Mouse (Mus musculus) brain, embryonic 14.5 days (tissue): ENCODE results near the gene Gpr132.

ENCODE experiments used
- CTCF ChIP-seq: fragments of 200-500 bp; IDR thresholded peaks from 2 replicates; pipeline ENCODE4 v1.5.1; 2012; ENCODE audit warnings: inconsistent platforms, mild to moderate bottlenecking, moderate library complexity, borderline replicate concordance; ENCODE audit not compliant: insufficient read depth, insufficient read length; ENCODE audit errors: extremely low read depth
- POLR2A ChIP-seq: fragments of 200-500 bp; IDR thresholded peaks from 2 replicates; pipeline ENCODE4 v1.6.1; 2012; ENCODE audit warnings: mild to moderate bottlenecking, inconsistent platforms, borderline replicate concordance; ENCODE audit not compliant: poor library complexity, insufficient read depth, insufficient read length, severe bottlenecking; ENCODE audit errors: extremely low read depth

GRCm38 (mm10) chr12:112835046-112835445, 33.0 kb downstream of the Gpr132 start:
- TF ChIP-seq POLR2A (no peak), CTCF (no peak)
